Mouse (Mus musculus): ENCODE results near the gene Tedc2. TPM values are rescaled to one million over a fixed set of nuclear protein-coding genes. Genes with fewer than 3 reads are reported as not detected.

Gene Tedc2
- polyA plus RNA-seq, 1 experiment from 2014 or later: 6.1 TPM

GRCm38 (mm10) chr17:24203611-24204534 is 16.8 kb downstream of the Tedc2 start:
- H3K4me1 ChIP-seq (replicated peaks; ENCODE audit: control insufficient read depth, insufficient read depth): peaks cover 10% of the 10 kb centered on the region
- ATAC-seq (ENCODE audit: low FRiP score, low TSS enrichment) (no peak), DNase-seq (ENCODE audit: low spot score) (no peak)
- no peak for TF ChIP-seq EP300 (optimal IDR thresholded peaks at IDR 0.05)
- TF ChIP-seq CTCF (IDR thresholded peaks at IDR 0.05; ENCODE audit: low read depth): no peak
- H3K36me3 ChIP-seq (ENCODE audit: control insufficient read depth, insufficient read depth, low read length): no peaks in the 10 kb centered on the region
- H3K9ac ChIP-seq (ENCODE audit: low read length): no peak overlapping the region
- 48% methylated on average over 3 of the region's 3 CpGs for WGBS
- peak overlapping the region; percentile 95; the same call in 1 of the 2 replicates for H3K4me2 ChIP-seq (replicated peaks; ENCODE audit: low read depth)
- no peaks in the 10 kb centered on the region; the same call in 1 of the 2 replicates for H3K27me3 ChIP-seq (ENCODE audit: control insufficient read depth, insufficient read depth, low read length)
- no peaks in the 10 kb centered on the region for H3K9me3 ChIP-seq (ENCODE audit: control insufficient read depth, low read length)
- H3K4me3 ChIP-seq (ENCODE audit: low read depth, low read length): no peak overlapping the region
- no peak overlapping the region for H3K27ac ChIP-seq (replicated peaks)

DNA sequence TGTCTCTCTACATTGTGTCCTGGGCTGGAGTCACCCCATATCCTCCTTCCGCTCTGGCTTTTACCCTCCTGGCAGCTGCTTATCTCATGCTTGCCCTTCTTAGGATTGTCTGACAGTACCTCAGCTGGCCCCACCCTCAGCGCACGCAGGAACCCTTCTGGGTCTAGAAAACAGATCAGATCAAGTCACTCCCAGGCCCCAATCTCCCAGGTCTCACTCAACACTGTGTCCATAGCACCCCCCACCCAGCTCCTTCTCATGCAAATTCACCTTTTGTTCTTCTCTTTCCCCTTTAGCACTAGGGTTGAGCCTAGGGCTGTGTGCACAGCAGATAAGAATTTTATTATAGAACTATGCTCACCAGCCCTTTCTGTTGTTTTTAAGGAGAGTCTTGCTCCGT is 17.6 kb downstream of the Tedc2 start:
- ATAC-seq (ENCODE audit: low FRiP score, low TSS enrichment): no peak
- Histone ChIP-seq H3K9ac (ENCODE audit: low read length) (peak overlapping the region; percentile 13; the same call in 1 of the 2 replicates), H3K27ac (replicated peaks) (no peak overlapping the region), H3K9me3 (ENCODE audit: control insufficient read depth, low read length) (no peaks in the 10 kb centered on the region), H3K4me1 (replicated peaks; ENCODE audit: control insufficient read depth, insufficient read depth) (peaks cover 7% of the 10 kb centered on the region), H3K4me3 (ENCODE audit: low read depth, low read length) (no peak overlapping the region), H3K27me3 (ENCODE audit: control insufficient read depth, insufficient read depth, low read length) (no peaks in the 10 kb centered on the region; the same call in 1 of the 2 replicates), H3K36me3 (ENCODE audit: control insufficient read depth, insufficient read depth, low read length) (no peaks in the 10 kb centered on the region), H3K4me2 (replicated peaks; ENCODE audit: low read depth) (no peak overlapping the region)
- 52% methylated on average over 4 of the region's 4 CpGs for WGBS
- no peak for DNase-seq (ENCODE audit: low spot score)
- no peak for TF ChIP-seq CTCF (IDR thresholded peaks at IDR 0.05; ENCODE audit: low read depth)
- no peak for TF ChIP-seq EP300 (optimal IDR thresholded peaks at IDR 0.05)

DNA sequence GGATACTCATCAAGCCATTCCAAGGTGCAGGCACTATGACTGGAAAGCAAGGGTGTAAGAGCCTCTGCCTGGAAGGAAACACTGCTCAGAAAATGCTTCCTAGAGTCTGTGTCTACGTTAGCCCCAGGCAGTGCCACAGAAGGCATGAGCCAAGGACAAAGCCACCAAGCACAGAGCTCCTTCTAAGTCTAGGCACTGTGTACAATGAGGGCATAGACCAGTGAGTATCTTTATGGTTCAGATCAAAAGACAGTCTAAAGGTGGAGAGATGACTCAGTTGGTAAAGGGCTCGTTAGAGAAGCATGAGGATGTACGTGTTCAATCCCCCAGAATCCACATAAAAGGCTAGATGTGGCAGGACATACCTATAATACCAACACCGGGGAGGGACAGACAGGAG is 19.6 kb downstream of the Tedc2 start:
- no peaks in the 10 kb centered on the region for H3K36me3 ChIP-seq (ENCODE audit: control insufficient read depth, insufficient read depth, low read length)
- no peak overlapping the region for H3K27ac ChIP-seq (replicated peaks)
- H3K9ac ChIP-seq (ENCODE audit: low read length): no peak overlapping the region
- no peak overlapping the region for H3K4me3 ChIP-seq (ENCODE audit: low read depth, low read length)
- H3K4me2 ChIP-seq (replicated peaks; ENCODE audit: low read depth): no peak overlapping the region
- H3K27me3 ChIP-seq (ENCODE audit: control insufficient read depth, insufficient read depth, low read length): no peaks in the 10 kb centered on the region
- no peak for ATAC-seq (ENCODE audit: low FRiP score, low TSS enrichment)
- TF ChIP-seq CTCF (IDR thresholded peaks at IDR 0.05; ENCODE audit: low read depth): no peak
- TF ChIP-seq EP300 (optimal IDR thresholded peaks at IDR 0.05): no peak
- no peak for DNase-seq (ENCODE audit: low spot score)
- H3K4me1 ChIP-seq (replicated peaks; ENCODE audit: control insufficient read depth, insufficient read depth): peaks cover 7% of the 10 kb centered on the region; the same call in 1 of the 2 replicates
- H3K9me3 ChIP-seq (ENCODE audit: control insufficient read depth, low read length): no peaks in the 10 kb centered on the region
- 75% methylated on average over 4 of the region's 4 CpGs for WGBS

DNA sequence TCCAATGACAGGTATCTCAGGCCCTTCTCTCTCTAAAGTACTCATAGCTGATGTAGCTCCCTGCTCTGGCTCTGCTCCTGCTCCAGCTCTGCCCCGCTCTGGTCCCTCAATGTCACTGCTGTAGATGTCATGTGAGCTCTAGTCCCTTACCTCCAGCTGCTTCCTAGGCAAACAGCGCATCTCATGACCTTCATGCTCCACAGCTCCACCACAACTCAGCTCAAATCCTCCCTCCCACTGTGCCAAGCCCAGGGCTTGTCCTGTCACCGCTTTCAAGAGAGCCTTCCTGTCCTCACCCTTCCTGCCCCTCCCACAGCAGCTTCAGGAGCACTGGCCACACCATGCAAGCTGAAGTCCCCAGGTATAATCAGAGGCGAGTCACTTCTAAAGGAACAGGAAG is 20.9 kb downstream of the Tedc2 start:
- 74% methylated on average over 4 of the region's 4 CpGs for WGBS

GRCm38 (mm10) chr17:24199252-24199651 is 21.4 kb downstream of the Tedc2 start:
- DNase-seq (ENCODE audit: low spot score): no peak
- ATAC-seq (ENCODE audit: low FRiP score, low TSS enrichment): no peak
- Histone ChIP-seq H3K4me2 (replicated peaks; ENCODE audit: low read depth) (no peak overlapping the region), H3K4me1 (replicated peaks; ENCODE audit: control insufficient read depth, insufficient read depth) (no peaks in the 10 kb centered on the region), H3K9me3 (ENCODE audit: control insufficient read depth, low read length) (no peaks in the 10 kb centered on the region), H3K27ac (replicated peaks) (no peak overlapping the region), H3K36me3 (ENCODE audit: control insufficient read depth, insufficient read depth, low read length) (no peaks in the 10 kb centered on the region), H3K27me3 (ENCODE audit: control insufficient read depth, insufficient read depth, low read length) (no peaks in the 10 kb centered on the region), H3K4me3 (ENCODE audit: low read depth, low read length) (no peak overlapping the region), H3K9ac (ENCODE audit: low read length) (no peak overlapping the region)
- 92% methylated on average over 4 of the region's 4 CpGs for WGBS
- no peak for TF ChIP-seq CTCF (IDR thresholded peaks at IDR 0.05; ENCODE audit: low read depth)
- TF ChIP-seq EP300 (optimal IDR thresholded peaks at IDR 0.05): no peak

More for the DNA sequence above, 20.9 kb downstream of the Tedc2 start:
- H3K27ac ChIP-seq (replicated peaks): no peak overlapping the region
- DNase-seq (ENCODE audit: low spot score): no peak
- no peaks in the 10 kb centered on the region for H3K9me3 ChIP-seq (ENCODE audit: control insufficient read depth, low read length)
- H3K27me3 ChIP-seq (ENCODE audit: control insufficient read depth, insufficient read depth, low read length): no peaks in the 10 kb centered on the region
- H3K4me1 ChIP-seq (replicated peaks; ENCODE audit: control insufficient read depth, insufficient read depth): no peaks in the 10 kb centered on the region
- H3K36me3 ChIP-seq (ENCODE audit: control insufficient read depth, insufficient read depth, low read length): no peaks in the 10 kb centered on the region
- no peak for ATAC-seq (ENCODE audit: low FRiP score, low TSS enrichment)
- no peak overlapping the region for H3K4me3 ChIP-seq (ENCODE audit: low read depth, low read length)
- TF ChIP-seq EP300 (optimal IDR thresholded peaks at IDR 0.05) (no peak), CTCF (IDR thresholded peaks at IDR 0.05; ENCODE audit: low read depth) (no peak)
- H3K4me2 ChIP-seq (replicated peaks; ENCODE audit: low read depth): no peak overlapping the region
- H3K9ac ChIP-seq (ENCODE audit: low read length): no peak overlapping the region

Measured in stomach, postnatal 0 days (tissue).